Mouse (Mus musculus): ENCODE data around the gene Notch2. TPM values are rescaled to one million over a fixed set of nuclear protein-coding genes. Genes with fewer than 3 reads are reported as not detected.
"Not testable (repeated sequence)": the region's sequence is repeated elsewhere in the genome, so short reads cannot be mapped to it uniquely, and the experiment has no call there.

Notch2 gene
- polyA plus RNA-seq, 1 experiment from 2014 or later: 10.6 TPM

DNA sequence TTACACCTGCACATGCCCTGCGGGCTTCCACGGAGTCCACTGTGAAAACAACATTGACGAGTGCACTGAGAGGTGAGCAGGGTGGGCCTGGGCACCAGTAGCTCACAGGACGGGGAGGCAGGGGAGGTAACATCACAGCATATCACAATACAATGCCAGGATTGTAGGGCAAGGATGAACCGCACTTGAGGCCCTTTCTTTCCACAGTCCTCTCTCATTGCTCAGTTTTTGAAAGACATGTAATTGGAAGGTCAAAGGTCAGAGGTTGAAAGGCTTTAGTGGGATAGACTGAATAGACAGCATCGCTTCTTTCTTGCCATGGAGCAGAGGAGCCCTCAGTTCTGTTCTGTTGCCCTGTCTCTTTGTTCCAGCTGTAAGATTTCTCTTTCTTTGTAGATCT lies 107.6 kb downstream of the Notch2 start:
- ATAC-seq (ENCODE audit: low FRiP score, low TSS enrichment) (no peak), DNase-seq (ENCODE audit: low spot score) (no peak)
- H3K4me3 ChIP-seq (ENCODE audit: low read depth, low read length): no peak overlapping the region
- no peaks in the 10 kb centered on the region for H3K27me3 ChIP-seq (ENCODE audit: control insufficient read depth, insufficient read depth, low read length)
- no peak overlapping the region for H3K9ac ChIP-seq (ENCODE audit: low read length)
- no peak overlapping the region for H3K27ac ChIP-seq (replicated peaks)
- H3K4me1 ChIP-seq (replicated peaks; ENCODE audit: control insufficient read depth, insufficient read depth): no peaks in the 10 kb centered on the region
- WGBS: 67% methylated on average over 6 of the region's 6 CpGs
- H3K36me3 ChIP-seq (ENCODE audit: control insufficient read depth, insufficient read depth, low read length): peaks cover 27% of the 10 kb centered on the region
- no peak overlapping the region for H3K4me2 ChIP-seq (replicated peaks; ENCODE audit: low read depth)
- H3K9me3 ChIP-seq (ENCODE audit: control insufficient read depth, low read length): no peaks in the 10 kb centered on the region
- TF ChIP-seq CTCF (IDR thresholded peaks at IDR 0.05; ENCODE audit: low read depth) (no peak), EP300 (optimal IDR thresholded peaks at IDR 0.05) (no peak)

- H3K9ac ChIP-seq (ENCODE audit: low read length): no peak overlapping the region
- no peak overlapping the region for H3K4me3 ChIP-seq (ENCODE audit: low read depth, low read length)
- no peak for ATAC-seq (ENCODE audit: low FRiP score, low TSS enrichment)
- H3K27ac ChIP-seq (replicated peaks): no peak overlapping the region
- WGBS: 91% methylated on average over 2 of the region's 2 CpGs
- no peak for DNase-seq (ENCODE audit: low spot score)
- no peaks in the 10 kb centered on the region for H3K27me3 ChIP-seq (ENCODE audit: control insufficient read depth, insufficient read depth, low read length)
- H3K9me3 ChIP-seq (ENCODE audit: control insufficient read depth, low read length): no peaks in the 10 kb centered on the region
- H3K4me2 ChIP-seq (replicated peaks; ENCODE audit: low read depth): no peak overlapping the region
- TF ChIP-seq CTCF (IDR thresholded peaks at IDR 0.05; ENCODE audit: low read depth): no peak
- no peak for TF ChIP-seq EP300 (optimal IDR thresholded peaks at IDR 0.05)
- peaks cover 16% of the 10 kb centered on the region for H3K36me3 ChIP-seq (ENCODE audit: control insufficient read depth, insufficient read depth, low read length)
- H3K4me1 ChIP-seq (replicated peaks; ENCODE audit: control insufficient read depth, insufficient read depth): no peaks in the 10 kb centered on the region
These were observed 114.4 kb downstream of the Notch2 start for GRCm38 (mm10) chr3:98127775-98128174.

DNA sequence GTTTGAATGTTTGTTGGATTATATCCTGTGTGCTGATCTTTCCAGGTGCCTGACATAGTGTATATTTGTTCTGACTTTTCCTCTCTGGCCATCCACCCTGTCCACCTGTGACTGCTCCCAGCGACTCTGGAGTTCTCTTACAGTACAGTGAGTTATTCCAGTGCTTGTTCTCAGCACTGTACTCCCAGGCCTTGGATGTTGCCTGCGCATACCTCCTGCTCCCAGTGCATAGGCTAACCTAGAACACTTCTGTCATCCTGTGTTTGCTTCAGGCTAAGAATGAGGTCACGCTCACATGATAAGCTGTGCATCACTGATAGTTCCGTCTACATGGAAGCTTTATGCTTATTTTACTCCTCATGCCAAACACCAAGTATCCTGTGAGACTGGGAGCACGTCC lies 115.4 kb downstream of the Notch2 start:
- Histone ChIP-seq H3K4me2 (replicated peaks; ENCODE audit: low read depth) (no peak overlapping the region), H3K9ac (ENCODE audit: low read length) (no peak overlapping the region), H3K36me3 (ENCODE audit: control insufficient read depth, insufficient read depth, low read length) (peaks cover 17% of the 10 kb centered on the region), H3K27ac (replicated peaks) (no peak overlapping the region), H3K9me3 (ENCODE audit: control insufficient read depth, low read length) (no peaks in the 10 kb centered on the region), H3K27me3 (ENCODE audit: control insufficient read depth, insufficient read depth, low read length) (no peaks in the 10 kb centered on the region), H3K4me3 (ENCODE audit: low read depth, low read length) (no peak overlapping the region), H3K4me1 (replicated peaks; ENCODE audit: control insufficient read depth, insufficient read depth) (no peaks in the 10 kb centered on the region)
- TF ChIP-seq EP300 (optimal IDR thresholded peaks at IDR 0.05) (no peak), CTCF (IDR thresholded peaks at IDR 0.05; ENCODE audit: low read depth) (no peak)
- WGBS: 63% methylated on average over 5 of the region's 5 CpGs
- no peak for ATAC-seq (ENCODE audit: low FRiP score, low TSS enrichment)
- no peak for DNase-seq (ENCODE audit: low spot score)

DNA sequence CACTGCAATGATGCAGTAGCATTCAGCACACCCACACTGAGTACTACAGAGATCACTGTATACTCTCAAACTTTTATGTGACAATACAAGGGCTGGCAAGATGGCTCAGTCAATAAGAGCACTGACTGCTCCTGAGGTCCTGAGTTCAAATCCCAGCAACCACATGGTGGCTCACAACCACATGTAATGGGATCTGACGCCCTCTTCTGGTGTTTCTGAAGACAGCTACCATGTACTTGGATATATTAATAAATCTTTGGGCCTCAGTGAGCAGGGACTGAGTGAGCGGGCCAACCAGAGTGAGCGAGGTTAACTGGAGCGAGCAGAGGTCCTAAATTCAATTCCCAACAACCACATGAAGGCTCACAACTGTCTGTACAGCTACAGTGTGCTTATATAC lies 118.8 kb downstream of the Notch2 start:
- not testable (repeated sequence) for H3K4me3 ChIP-seq (ENCODE audit: low read depth, low read length); ATAC-seq (ENCODE audit: low FRiP score, low TSS enrichment); H3K27me3 ChIP-seq (ENCODE audit: control insufficient read depth, insufficient read depth, low read length); H3K4me1 ChIP-seq (replicated peaks; ENCODE audit: control insufficient read depth, insufficient read depth); H3K27ac ChIP-seq (replicated peaks); H3K4me2 ChIP-seq (replicated peaks; ENCODE audit: low read depth); H3K9me3 ChIP-seq (ENCODE audit: control insufficient read depth, low read length); H3K9ac ChIP-seq (ENCODE audit: low read length); DNase-seq (ENCODE audit: low spot score)
- TF ChIP-seq CTCF (IDR thresholded peaks at IDR 0.05; ENCODE audit: low read depth): peak; percentile 33
- 90% methylated on average over 4 of the region's 4 CpGs for WGBS
- peaks cover 30% of the 10 kb centered on the region; the same call in 1 of the 2 replicates for H3K36me3 ChIP-seq (ENCODE audit: control insufficient read depth, insufficient read depth, low read length)

DNA sequence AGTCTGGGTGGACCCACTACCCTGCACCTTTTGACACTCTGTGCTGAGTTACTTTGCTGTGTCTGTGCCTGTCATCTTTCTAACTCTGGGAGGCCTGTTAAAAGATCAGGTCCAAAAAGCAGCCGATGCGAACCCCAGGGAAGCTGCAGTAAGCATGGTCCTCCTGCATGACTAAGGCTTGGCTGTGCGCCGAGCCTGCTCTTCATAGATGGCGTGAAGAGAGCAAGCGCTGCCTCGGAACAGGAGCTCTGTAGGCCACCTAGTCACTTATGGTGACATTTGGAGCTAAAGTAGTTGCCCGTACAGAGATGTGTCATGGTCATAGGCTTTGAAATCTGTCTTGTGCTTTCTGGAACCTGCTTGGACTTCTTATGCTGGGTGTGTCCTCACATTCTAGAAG lies 119.3 kb downstream of the Notch2 start:
- ATAC-seq (ENCODE audit: low FRiP score, low TSS enrichment): no peak
- DNase-seq (ENCODE audit: low spot score): no peak
- no peaks in the 10 kb centered on the region for H3K4me1 ChIP-seq (replicated peaks; ENCODE audit: control insufficient read depth, insufficient read depth)
- H3K27me3 ChIP-seq (ENCODE audit: control insufficient read depth, insufficient read depth, low read length): no peaks in the 10 kb centered on the region
- H3K9ac ChIP-seq (ENCODE audit: low read length): no peak overlapping the region
- TF ChIP-seq EP300 (optimal IDR thresholded peaks at IDR 0.05) (no peak), CTCF (IDR thresholded peaks at IDR 0.05; ENCODE audit: low read depth) (no peak)
- H3K27ac ChIP-seq (replicated peaks): no peak overlapping the region
- H3K4me2 ChIP-seq (replicated peaks; ENCODE audit: low read depth): no peak overlapping the region
- peaks cover 32% of the 10 kb centered on the region; the same call in 1 of the 2 replicates for H3K36me3 ChIP-seq (ENCODE audit: control insufficient read depth, insufficient read depth, low read length)
- WGBS: 92% methylated on average over 8 of the region's 8 CpGs
- no peak overlapping the region for H3K4me3 ChIP-seq (ENCODE audit: low read depth, low read length)
- H3K9me3 ChIP-seq (ENCODE audit: control insufficient read depth, low read length): no peaks in the 10 kb centered on the region

DNA sequence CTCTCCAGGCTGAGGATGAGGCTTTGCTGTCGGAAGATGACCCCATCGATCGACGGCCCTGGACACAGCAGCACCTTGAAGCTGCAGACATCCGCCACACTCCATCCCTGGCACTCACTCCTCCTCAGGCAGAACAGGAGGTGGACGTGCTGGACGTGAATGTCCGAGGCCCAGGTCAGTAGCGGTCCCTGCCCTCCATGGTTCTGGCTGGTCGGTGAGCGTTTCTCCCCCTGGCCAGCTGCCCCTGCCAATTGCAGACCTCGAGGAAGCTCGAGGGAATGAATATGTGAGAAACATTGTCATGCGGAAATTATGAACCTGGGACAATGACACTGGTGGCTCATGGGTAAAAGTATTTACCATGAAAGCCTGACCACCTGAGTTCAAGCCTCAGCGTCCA lies 128.1 kb downstream of the Notch2 start:
- Histone ChIP-seq H3K4me3 (ENCODE audit: low read depth, low read length) (no peak overlapping the region), H3K4me2 (replicated peaks; ENCODE audit: low read depth) (no peak overlapping the region), H3K9ac (ENCODE audit: low read length) (no peak overlapping the region), H3K4me1 (replicated peaks; ENCODE audit: control insufficient read depth, insufficient read depth) (no peaks in the 10 kb centered on the region), H3K27me3 (ENCODE audit: control insufficient read depth, insufficient read depth, low read length) (no peaks in the 10 kb centered on the region), H3K9me3 (ENCODE audit: control insufficient read depth, low read length) (no peaks in the 10 kb centered on the region), H3K36me3 (ENCODE audit: control insufficient read depth, insufficient read depth, low read length) (peaks cover 52% of the 10 kb centered on the region), H3K27ac (replicated peaks) (no peak overlapping the region)
- ATAC-seq (ENCODE audit: low FRiP score, low TSS enrichment) (no peak), DNase-seq (ENCODE audit: low spot score) (no peak)
- TF ChIP-seq EP300 (optimal IDR thresholded peaks at IDR 0.05) (no peak), CTCF (IDR thresholded peaks at IDR 0.05; ENCODE audit: low read depth) (no peak)
- WGBS: 96% methylated on average over 15 of the region's 15 CpGs

Data from stomach, postnatal 0 days (tissue).